Mouse (Mus musculus) cerebellum, adult 11-12 months (tissue): ENCODE measurements around the gene Scn1b.

ENCODE experiments used
- DNase-seq: peaks from one replicate; pipeline ENCODE4 v3.0.0; 2022

Gene Scn1b

GRCm38 (mm10) chr7:31149271-31149670, 22.5 kb upstream of the Scn1b start:
- DNase-seq: no peak

- peak; percentile 61 for DNase-seq
These were observed 22.0 kb upstream of the Scn1b start for GRCm38 (mm10) chr7:31148756-31149155.

GRCm38 (mm10) chr7:31148086-31148485, 21.3 kb upstream of the Scn1b start:
- DNase-seq: peak; percentile 23

GRCm38 (mm10) chr7:31145596-31146160, 18.9 kb upstream of the Scn1b start:
- no peak for DNase-seq

- no peak for DNase-seq
These were observed 18.1 kb upstream of the Scn1b start for GRCm38 (mm10) chr7:31144886-31145285.

GRCm38 (mm10) chr7:31140941-31141340, 14.1 kb upstream of the Scn1b start:
- DNase-seq: peak; percentile 11

GRCm38 (mm10) chr7:31140302-31140701, 13.5 kb upstream of the Scn1b start:
- peak; percentile 8 for DNase-seq

- DNase-seq: peak; percentile 70
These were observed 13.0 kb upstream of the Scn1b start for GRCm38 (mm10) chr7:31139765-31140164.

- peak; percentile 22 for DNase-seq
These were observed 8.9 kb upstream of the Scn1b start for GRCm38 (mm10) chr7:31135717-31136116.

- no peak for DNase-seq
These were observed 5.1 kb upstream of the Scn1b start for GRCm38 (mm10) chr7:31131866-31132265.

- DNase-seq: peak; percentile 70
These were observed 4.0 kb upstream of the Scn1b start for GRCm38 (mm10) chr7:31130841-31131240.

GRCm38 (mm10) chr7:31130197-31130596, 3.4 kb upstream of the Scn1b start:
- DNase-seq: peak; percentile 61

- peak; percentile 69 for DNase-seq
These were observed 1.4 kb upstream of the Scn1b start for GRCm38 (mm10) chr7:31128157-31128705.

GRCm38 (mm10) chr7:31126211-31126751, 522 bp downstream of the Scn1b start:
- DNase-seq: peak; percentile 79

- peak; percentile 90 for DNase-seq
These were observed 1.7 kb downstream of the Scn1b start for GRCm38 (mm10) chr7:31125116-31125515.

- peak; percentile 64 for DNase-seq
These were observed 2.4 kb downstream of the Scn1b start for GRCm38 (mm10) chr7:31124381-31124780.

GRCm38 (mm10) chr7:31123697-31124096, 3.1 kb downstream of the Scn1b start:
- DNase-seq: peak; percentile 71

- DNase-seq: peak; percentile 95
These were observed 3.9 kb downstream of the Scn1b start for GRCm38 (mm10) chr7:31122641-31123631.

- DNase-seq: no peak
These were observed 7.2 kb downstream of the Scn1b start for GRCm38 (mm10) chr7:31119556-31119955.

GRCm38 (mm10) chr7:31118486-31118885, 8.3 kb downstream of the Scn1b start:
- peak; percentile 83 for DNase-seq

- peak; percentile 80 for DNase-seq
These were observed 9.3 kb downstream of the Scn1b start for GRCm38 (mm10) chr7:31117465-31117864.

GRCm38 (mm10) chr7:31116721-31117145, 10.1 kb downstream of the Scn1b start:
- peak; percentile 73 for DNase-seq

- peak; percentile 83 for DNase-seq
These were observed 11.2 kb downstream of the Scn1b start for GRCm38 (mm10) chr7:31115587-31116043.
